Mouse (Mus musculus) MEL (cell line): ENCODE data around the gene Trmt112.

ENCODE experiments used
- CTCF ChIP-seq, 3 experiments: IDR thresholded peaks in 2 of 3; conservative IDR thresholded peaks in 1 of 3; 2 replicates each; pipeline ENCODE4 v1.5.1; 2011 to 2012; ENCODE audit warnings: low read length in 3 of 3, low read depth in 2 of 3, mild to moderate bottlenecking in 2 of 3, improper control_type of control experiment in 1 of 3, inconsistent platforms in 1 of 3, mixed read lengths in 1 of 3, moderate library complexity in 1 of 3; ENCODE audit not compliant: control insufficient read depth in 1 of 3, insufficient read depth in 1 of 3, poor library complexity in 1 of 3, severe bottlenecking in 1 of 3
- E2F4 ChIP-seq: IDR thresholded peaks from 2 replicates; pipeline ENCODE4 v1.6.1; 2011; ENCODE audit warnings: low read depth, low read length, improper control_type of control experiment, borderline replicate concordance
- EP300 ChIP-seq, 2 experiments: IDR thresholded peaks; 2 replicates each; pipeline ENCODE4 v1.6.1; 2011; ENCODE audit warnings: improper control_type of control experiment in 2 of 2, low read length in 2 of 2, low read depth in 1 of 2, mild to moderate bottlenecking in 1 of 2
- HCFC1 ChIP-seq: IDR thresholded peaks from 2 replicates; pipeline ENCODE4 v1.6.1; 2012; ENCODE audit warnings: low read depth, mild to moderate bottlenecking, inconsistent platforms, low read length, improper control_type of control experiment, moderate library complexity
- MYB ChIP-seq: IDR thresholded peaks from 2 replicates; pipeline ENCODE4 v1.6.1; 2011; ENCODE audit warnings: mild to moderate bottlenecking, low read depth, low read length, improper control_type of control experiment
- NRF1 ChIP-seq: IDR thresholded peaks from 2 replicates; pipeline ENCODE4 v1.6.1; 2014; ENCODE audit warnings: low read depth, mild to moderate bottlenecking, inconsistent platforms, low read length, improper control_type of control experiment, moderate library complexity; ENCODE audit not compliant: poor library complexity, insufficient read depth, severe bottlenecking
- POLR2AphosphoS5 ChIP-seq: IDR thresholded peaks from 2 replicates; pipeline ENCODE4 v1.6.1; 2012; ENCODE audit warnings: low read depth, borderline replicate concordance, mild to moderate bottlenecking, inconsistent platforms, low read length, moderate library complexity, mixed read lengths
- TCF12 ChIP-seq: IDR thresholded peaks from 2 replicates; pipeline ENCODE4 v1.6.1; 2014; ENCODE audit warnings: low read depth, mild to moderate bottlenecking, inconsistent platforms, low read length, improper control_type of control experiment, moderate library complexity
- UBTF ChIP-seq: IDR thresholded peaks from 2 replicates; pipeline ENCODE4 v1.6.1; 2012; ENCODE audit warnings: low read depth, mild to moderate bottlenecking, inconsistent platforms, low read length, improper control_type of control experiment, moderate library complexity, borderline replicate concordance; ENCODE audit not compliant: insufficient read depth
- ZKSCAN1 ChIP-seq: IDR thresholded peaks from 2 replicates; pipeline ENCODE4 v1.6.1; 2012; ENCODE audit warnings: low read depth, mild to moderate bottlenecking, inconsistent platforms, low read length, improper control_type of control experiment, moderate library complexity

DNA sequence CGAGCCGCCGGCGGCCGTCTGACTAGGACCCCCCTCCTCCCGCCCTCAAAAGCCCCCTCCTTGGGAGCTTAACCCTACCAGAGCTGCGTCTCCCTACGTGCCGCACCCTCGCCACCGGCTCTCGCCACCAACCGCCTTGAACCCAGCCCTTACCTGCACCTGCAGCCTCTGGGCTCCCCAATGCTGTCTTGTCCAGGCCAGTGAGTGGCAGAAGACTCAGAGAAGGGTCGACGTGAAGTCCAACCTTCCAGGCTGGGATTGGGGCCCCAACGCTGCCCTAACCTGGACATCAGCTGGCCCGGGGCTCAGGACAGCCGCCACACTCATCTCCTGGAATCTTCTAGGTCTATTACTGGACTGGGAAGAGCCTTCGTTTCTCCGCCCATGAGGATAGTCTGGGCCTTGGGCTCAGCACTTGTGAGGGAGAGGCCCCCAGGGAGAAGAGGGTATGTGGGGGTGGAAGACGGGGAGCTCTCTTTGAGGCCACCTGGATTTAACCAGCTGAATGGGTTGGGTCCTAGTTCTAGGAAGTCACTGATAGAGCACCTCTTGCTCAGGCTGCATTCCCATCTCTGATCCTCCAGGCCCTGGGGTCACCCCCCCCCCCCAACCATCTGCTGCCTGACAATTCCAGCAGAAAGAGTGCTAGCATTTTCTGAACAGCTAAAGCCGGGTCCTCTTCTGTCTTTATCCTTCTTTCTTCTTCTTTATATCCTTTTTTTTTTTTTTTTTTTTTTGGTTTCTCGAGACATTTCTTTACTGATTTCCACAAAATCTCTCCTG is 24.9 kb downstream of the Trmt112 start, which contains the start of gene Kcnk4:
- no peak for TF ChIP-seq ZKSCAN1
- no peak for TF ChIP-seq HCFC1
- TF ChIP-seq E2F4: no peak
- no peak for TF ChIP-seq EP300 (IDR thresholded peaks at IDR 0.05; ENCODE audit: low read depth in 1 of 2, low read length in 2 of 2)
- no peak for TF ChIP-seq CTCF (IDR thresholded peaks at IDR 0.05 in 2 of 3, conservative IDR thresholded peaks at IDR 0.05 in 1 of 3; ENCODE audit: control insufficient read depth in 1 of 3, insufficient read depth in 1 of 3, low read depth in 2 of 3, low read length in 3 of 3, poor library complexity in 1 of 3, severe bottlenecking in 1 of 3)
- TF ChIP-seq UBTF: no peak
- TF ChIP-seq TCF12: no peak
- no peak for TF ChIP-seq NRF1
- TF ChIP-seq MYB: no peak
- TF ChIP-seq POLR2AphosphoS5: no peak
